Mouse (Mus musculus) lung, postnatal 25 days (tissue): ENCODE results near the gene Sgf29.
A peak's percentile ranks its signal among the peaks of the same experiment; 100 is the strongest.

Source experiments
- DNase-seq: peaks from one replicate; pipeline ENCODE4 v3.0.0; 2022; ENCODE audit warnings: low spot score

Gene Sgf29

GRCm38 (mm10) chr7:126642545-126643243 lies 6.4 kb upstream of the Sgf29 start:
- DNase-seq: no peak

- DNase-seq: peak; percentile 71
These were observed 5.9 kb upstream of the Sgf29 start for GRCm38 (mm10) chr7:126643244-126643617.

GRCm38 (mm10) chr7:126644345-126644744 lies 4.8 kb upstream of the Sgf29 start:
- DNase-seq: no peak

GRCm38 (mm10) chr7:126644914-126645313 lies 4.2 kb upstream of the Sgf29 start:
- DNase-seq: no peak

- no peak for DNase-seq
These were observed 3.4 kb upstream of the Sgf29 start for GRCm38 (mm10) chr7:126645708-126646107.

- no peak for DNase-seq
These were observed 623 bp upstream of the Sgf29 start for GRCm38 (mm10) chr7:126648486-126648885.

GRCm38 (mm10) chr7:126650852-126651251 lies 1.7 kb downstream of the Sgf29 start:
- DNase-seq: peak; percentile 32

- DNase-seq: no peak
These were observed 4.9 kb downstream of the Sgf29 start for GRCm38 (mm10) chr7:126653991-126654390.

- DNase-seq: no peak
These were observed 6.6 kb downstream of the Sgf29 start for GRCm38 (mm10) chr7:126655695-126656094.

GRCm38 (mm10) chr7:126657522-126657921 lies 8.4 kb downstream of the Sgf29 start:
- no peak for DNase-seq

GRCm38 (mm10) chr7:126659771-126660170 lies 10.7 kb downstream of the Sgf29 start:
- no peak for DNase-seq

GRCm38 (mm10) chr7:126663646-126664045 lies 14.5 kb downstream of the Sgf29 start:
- no peak for DNase-seq

- peak; percentile 51 for DNase-seq
These were observed 16.2 kb downstream of the Sgf29 start for GRCm38 (mm10) chr7:126665269-126665668.

GRCm38 (mm10) chr7:126667495-126668090 lies 18.5 kb downstream of the Sgf29 start:
- DNase-seq: no peak

- no peak for DNase-seq
These were observed 19.3 kb downstream of the Sgf29 start for GRCm38 (mm10) chr7:126668452-126668851.

GRCm38 (mm10) chr7:126670152-126670551 lies 21.0 kb downstream of the Sgf29 start:
- DNase-seq: peak; percentile 52

GRCm38 (mm10) chr7:126672111-126672510 lies 23.0 kb downstream of the Sgf29 start:
- no peak for DNase-seq

GRCm38 (mm10) chr7:126675104-126675503 lies 26.0 kb downstream of the Sgf29 start:
- DNase-seq: no peak

- DNase-seq: peak; percentile 93
These were observed 27.1 kb downstream of the Sgf29 start, which contains the start of gene Sult1a1 for GRCm38 (mm10) chr7:126676207-126676606. Sult1a1 (minus strand) TSS chr7:126676432.

- no peak for DNase-seq
These were observed 27.6 kb downstream of the Sgf29 start for GRCm38 (mm10) chr7:126676631-126677220.

- no peak for DNase-seq
These were observed 29.6 kb downstream of the Sgf29 start for GRCm38 (mm10) chr7:126678545-126679341.

- no peak for DNase-seq
These were observed 30.6 kb downstream of the Sgf29 start for GRCm38 (mm10) chr7:126679683-126680082.

- no peak for DNase-seq
These were observed 32.1 kb downstream of the Sgf29 start for GRCm38 (mm10) chr7:126681221-126681620.
